Mouse (Mus musculus) lung, postnatal 0 days (tissue): ENCODE measurements around the gene Tmem216.

ENCODE experiments used
- CTCF ChIP-seq: IDR thresholded peaks from 2 replicates; pipeline ENCODE4 v1.5.1; 2016; ENCODE audit warnings: antibody characterized with exemption, mild to moderate bottlenecking
- EP300 ChIP-seq: IDR thresholded peaks from 2 replicates; pipeline ENCODE4 v1.6.1; 2016; ENCODE audit warnings: antibody characterized with exemption, mild to moderate bottlenecking, control low read depth

GRCm38 (mm10) chr19:10561558-10562314 lies 5.7 kb upstream of the Tmem216 start:
- TF ChIP-seq CTCF (no peak), EP300 (no peak)
